Mouse (Mus musculus): ENCODE results near the gene Lyg1. TPM values are rescaled to one million over a fixed set of nuclear protein-coding genes. Genes with fewer than 3 reads are reported as not detected.

The Lyg1 gene
- polyA plus RNA-seq, 1 experiment from 2014 or later, result not detected

Other genes starting within 250 kb of the Lyg1 start
- 2.0 and 2.3 TPM in 2 replicates for gene 2010300C02Rik, start 237.7 kb downstream of the Lyg1 start, polyA plus RNA-seq (2016; fragmentation: Nextera tagmentation; extraction: Ambion mirVana)
- gene Tsga10, start 91.3 kb downstream of the Lyg1 start, polyA plus RNA-seq (2016; fragmentation: Nextera tagmentation; extraction: Ambion mirVana), result 7.4 and 7.6 TPM in 2 replicates
- gene Lipt1, start 86.0 kb downstream of the Lyg1 start, polyA plus RNA-seq (2016; fragmentation: Nextera tagmentation; extraction: Ambion mirVana), result 8.5 and 9.1 TPM in 2 replicates
- 25.3 and 25.4 TPM in 2 replicates for gene Mitd1, start 67.3 kb downstream of the Lyg1 start, polyA plus RNA-seq (2016; fragmentation: Nextera tagmentation; extraction: Ambion mirVana)
- 232 and 245 TPM in 2 replicates for gene Mrpl30, start 67.3 kb downstream of the Lyg1 start, polyA plus RNA-seq (2016; fragmentation: Nextera tagmentation; extraction: Ambion mirVana)
- gene Lyg2, start 41.3 kb downstream of the Lyg1 start, polyA plus RNA-seq (2016; fragmentation: Nextera tagmentation; extraction: Ambion mirVana), result not detected in 2 replicates
- gene Txndc9, start 40.1 kb upstream of the Lyg1 start, polyA plus RNA-seq (2016; fragmentation: Nextera tagmentation; extraction: Ambion mirVana), result 144 and 155 TPM in 2 replicates
- gene Eif5b, start 40.3 kb upstream of the Lyg1 start, polyA plus RNA-seq (2016; fragmentation: Nextera tagmentation; extraction: Ambion mirVana), result 31.5 and 34.2 TPM in 2 replicates
- 48.6 and 49.5 TPM in 2 replicates for gene Rev1, start 172.0 kb upstream of the Lyg1 start, polyA plus RNA-seq (2016; fragmentation: Nextera tagmentation; extraction: Ambion mirVana)

Measured in embryonic facial prominence, embryonic 12.5 days (tissue).